Mouse (Mus musculus) neural tube, embryonic 14.5 days (tissue): ENCODE measurements around the gene Mgll. TPM values are rescaled to one million over a fixed set of nuclear protein-coding genes. Genes with fewer than 3 reads are reported as not detected.

Experiments
- ATAC-seq: fragments of 200-750 bp; cut with Nextera tagmentation; 2 replicates; pipeline ENCODE4 v1.8.0; 2017; ENCODE audit warnings: low read depth, mild to moderate bottlenecking, moderate TSS enrichment, moderate library complexity
- H3K27ac ChIP-seq: fragments of 300-500 bp; sonication (generic); 2 replicates; pipeline ENCODE4 v1.5.1; 2014; ENCODE audit warnings: low read depth, mild to moderate bottlenecking, control low read depth, low read length, moderate library complexity, mixed read lengths
- H3K27me3 ChIP-seq: fragments of 300-500 bp; sonication (generic); 2 replicates; pipeline ENCODE4 v1.6.1; 2014; ENCODE audit warnings: low read length; ENCODE audit not compliant: control insufficient read depth, insufficient read depth
- H3K36me3 ChIP-seq: fragments of 300-500 bp; sonication (generic); 2 replicates; pipeline ENCODE4 v1.6.1; 2014; ENCODE audit warnings: low read length, mixed read lengths; ENCODE audit not compliant: control insufficient read depth, insufficient read depth
- H3K4me1 ChIP-seq: fragments of 300-500 bp; sonication (generic); 2 replicates; pipeline ENCODE4 v1.6.1; 2014; ENCODE audit warnings: low read length; ENCODE audit not compliant: control insufficient read depth, insufficient read depth
- H3K4me2 ChIP-seq: fragments of 300-500 bp; sonication (generic); 2 replicates; pipeline ENCODE4 v1.6.1; 2014; ENCODE audit warnings: mild to moderate bottlenecking, low read depth, low read length, control low read depth
- H3K4me3 ChIP-seq: fragments of 300-500 bp; sonication (generic); 2 replicates; pipeline ENCODE4 v1.5.1; 2014; ENCODE audit warnings: low read depth, low read length, control low read depth, mixed read lengths
- H3K9ac ChIP-seq: fragments of 300-500 bp; sonication (generic); replicated peaks from 2 replicates; pipeline ENCODE4 v1.6.1; 2014; ENCODE audit warnings: low read depth, mild to moderate bottlenecking, control low read depth, low read length, mixed read lengths
- H3K9me3 ChIP-seq: fragments of 300-500 bp; sonication (generic); 2 replicates; pipeline ENCODE4 v1.6.1; 2016; ENCODE audit warnings: low read length; ENCODE audit not compliant: control insufficient read depth
- WGBS: fragments of 180-500 bp; shearing (Covaris S2); extraction: QIAGEN DNeasy Blood & Tissue Kit; methylation state at CpG from one replicate; pipeline ENCODE4 v1.1.7; 2014; 5-methylcytosine and 5-hydroxymethylcytosine counted together
- polyA plus RNA-seq: library from polyadenylated mRNA; unstranded; fragments of >200 nt; fragmentation: Nextera tagmentation; extraction: Ambion mirVana; gene quantifications from 2 replicates; pipeline ENCODE4 v1.2.1, GENCODE M21; 2014

Gene Mgll
- polyA plus RNA-seq, 1 experiment from 2014 or later: 73.4 TPM

DNA sequence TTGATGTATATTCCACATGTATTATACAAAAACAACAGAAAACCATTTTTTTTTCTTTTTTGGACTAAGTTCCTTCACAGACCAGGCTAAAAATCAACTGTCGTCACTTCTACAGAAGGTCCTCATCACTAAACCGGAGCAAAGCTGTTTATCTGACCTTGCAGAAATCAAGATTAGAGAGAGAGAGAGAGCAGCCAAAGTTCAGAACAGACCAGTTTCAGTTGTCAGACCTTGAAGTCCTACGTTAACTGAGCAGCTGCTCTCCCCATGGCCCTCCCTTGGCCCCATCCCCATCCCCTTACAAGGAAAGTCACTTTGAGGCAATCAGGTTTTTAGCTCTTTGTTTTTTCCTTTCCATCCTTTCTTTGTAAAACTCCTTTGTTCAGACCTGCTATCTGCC lies 34.0 kb upstream of the Mgll start:
- no peak overlapping the region for H3K4me3 ChIP-seq
- H3K27me3 ChIP-seq: no peaks in the 10 kb centered on the region
- no peak overlapping the region for H3K27ac ChIP-seq
- no peaks in the 10 kb centered on the region for H3K4me1 ChIP-seq
- no peaks in the 10 kb centered on the region for H3K36me3 ChIP-seq
- no peak for ATAC-seq
- WGBS: 69% methylated on average over 3 of the region's 3 CpGs
- no peak overlapping the region for H3K9ac ChIP-seq
- no peaks in the 10 kb centered on the region for H3K9me3 ChIP-seq
- no peak overlapping the region for H3K4me2 ChIP-seq

DNA sequence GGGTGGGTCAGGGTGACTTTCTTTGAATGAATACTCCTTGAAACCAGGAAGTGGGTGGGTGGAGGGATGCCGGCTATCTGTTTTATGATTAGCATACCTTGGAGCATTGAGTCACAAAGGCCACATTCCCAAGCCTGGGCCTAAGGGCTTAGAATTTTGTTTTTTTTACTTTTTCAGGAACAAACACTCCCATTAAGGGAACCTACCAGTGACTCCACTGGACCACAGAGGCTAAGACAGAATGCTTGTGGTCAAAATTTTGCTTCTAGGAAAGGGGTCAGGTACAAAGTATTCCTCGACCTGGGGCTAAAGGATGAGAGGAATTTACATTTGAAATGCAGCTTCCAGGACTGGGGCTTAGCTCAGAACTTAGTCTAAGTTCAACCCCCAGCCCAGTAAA lies 32.9 kb upstream of the Mgll start:
- Histone ChIP-seq H3K4me3 (no peak overlapping the region), H3K36me3 (no peaks in the 10 kb centered on the region), H3K4me1 (no peaks in the 10 kb centered on the region), H3K27ac (no peak overlapping the region), H3K9ac (no peak overlapping the region), H3K27me3 (no peaks in the 10 kb centered on the region), H3K9me3 (no peaks in the 10 kb centered on the region), H3K4me2 (no peak overlapping the region)
- 76% methylated on average over 2 of the region's 2 CpGs for WGBS
- no peak for ATAC-seq

DNA sequence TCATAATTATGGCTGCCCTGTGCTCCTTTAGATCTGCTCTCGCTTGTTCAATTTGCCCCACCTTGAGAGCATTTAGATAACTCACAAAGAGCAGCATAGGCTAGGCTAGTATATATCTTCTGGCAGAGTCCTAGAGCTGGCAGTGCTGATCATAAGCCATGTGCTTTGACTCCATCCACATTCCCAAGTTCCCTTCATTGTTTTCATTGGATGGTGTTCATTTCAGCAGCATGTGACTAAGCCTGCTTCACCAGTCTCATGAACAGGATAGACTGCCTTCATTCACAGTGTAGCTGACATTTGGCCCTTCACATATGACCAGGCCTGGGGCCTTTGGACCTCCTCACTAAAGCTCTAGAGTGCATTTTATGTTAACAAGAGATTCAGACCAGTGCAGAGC lies 21.3 kb upstream of the Mgll start:
- no peaks in the 10 kb centered on the region for H3K36me3 ChIP-seq
- no peak overlapping the region for H3K9ac ChIP-seq
- H3K27me3 ChIP-seq: no peaks in the 10 kb centered on the region
- H3K4me3 ChIP-seq: no peak overlapping the region
- no peak for ATAC-seq
- H3K9me3 ChIP-seq: no peaks in the 10 kb centered on the region
- no peak overlapping the region for H3K27ac ChIP-seq
- H3K4me1 ChIP-seq: no peaks in the 10 kb centered on the region
- 90% methylated on average over 1 of the region's 1 CpGs for whole genome bisulfite sequencing
- no peak overlapping the region for H3K4me2 ChIP-seq

DNA sequence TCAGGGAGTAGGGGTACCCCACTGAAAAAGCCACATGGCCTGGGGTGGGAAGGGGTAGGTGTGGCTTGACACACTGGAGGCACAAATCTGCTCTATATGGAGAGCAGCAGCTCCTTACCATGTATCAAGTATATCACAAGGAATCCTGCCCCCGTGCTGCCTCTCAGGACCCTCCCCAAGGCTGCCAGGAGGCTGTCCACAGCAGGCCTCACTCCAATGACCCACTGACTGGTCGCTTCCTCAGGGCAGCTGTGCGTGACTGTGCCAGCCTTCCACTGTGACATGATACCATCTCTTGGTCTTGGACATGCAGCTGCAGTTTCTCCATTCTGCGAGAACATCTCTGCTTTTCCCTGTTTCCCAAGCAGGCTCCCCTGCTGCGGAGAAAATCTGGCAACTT lies 20.5 kb upstream of the Mgll start:
- no peak overlapping the region for H3K9ac ChIP-seq
- no peaks in the 10 kb centered on the region for H3K9me3 ChIP-seq
- 84% methylated on average over 5 of the region's 5 CpGs for WGBS
- ATAC-seq: no peak
- no peaks in the 10 kb centered on the region for H3K4me1 ChIP-seq
- H3K4me2 ChIP-seq: no peak overlapping the region
- no peak overlapping the region for H3K4me3 ChIP-seq
- no peaks in the 10 kb centered on the region for H3K36me3 ChIP-seq
- no peak overlapping the region for H3K27ac ChIP-seq
- H3K27me3 ChIP-seq: no peaks in the 10 kb centered on the region

DNA sequence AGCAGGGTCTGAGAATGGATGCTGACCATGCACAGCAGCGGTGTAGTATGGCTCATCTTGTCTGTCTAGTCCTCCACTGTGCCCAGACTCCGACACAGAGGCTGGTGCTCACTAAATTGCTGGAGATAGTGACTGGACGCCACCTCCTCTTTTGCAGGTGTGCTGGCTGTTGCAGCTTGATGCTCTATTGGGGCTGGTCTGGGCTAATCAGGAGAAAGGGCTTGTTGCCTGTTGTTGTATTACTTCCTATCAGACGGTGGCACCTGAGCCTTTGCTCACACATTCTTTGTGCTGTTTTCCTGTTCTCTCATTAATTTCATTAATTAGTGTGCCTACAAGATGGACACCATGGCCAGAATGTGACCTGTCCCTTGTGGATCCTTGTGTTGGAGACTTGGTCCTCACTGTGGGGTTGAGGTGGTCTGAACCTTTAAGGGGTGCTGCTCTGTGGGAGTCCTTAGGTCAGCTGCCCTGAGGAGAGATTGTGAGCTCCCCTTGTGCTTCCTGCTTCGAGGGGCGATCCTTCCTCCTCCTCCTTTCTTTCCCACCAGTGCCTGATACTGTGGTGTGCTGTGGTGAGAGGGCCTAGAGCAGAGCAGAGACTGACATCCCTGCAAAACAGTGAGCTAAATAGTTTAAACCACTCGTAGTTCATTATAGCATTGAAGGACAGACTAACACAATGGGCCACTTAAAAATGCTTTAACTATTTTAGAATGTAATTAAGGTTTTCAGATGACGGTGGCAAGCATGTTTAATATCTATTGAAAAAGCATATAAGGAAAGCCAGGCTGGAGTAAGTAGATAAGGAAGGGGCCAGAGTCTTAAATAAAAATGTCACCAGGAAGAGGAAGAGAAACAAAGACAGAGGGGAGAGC lies 15.6 kb upstream of the Mgll start:
- H3K4me3 ChIP-seq: no peak overlapping the region
- H3K4me1 ChIP-seq: no peaks in the 10 kb centered on the region
- no peaks in the 10 kb centered on the region for H3K27me3 ChIP-seq
- ATAC-seq: no peak
- no peak overlapping the region for H3K9ac ChIP-seq
- H3K36me3 ChIP-seq: no peaks in the 10 kb centered on the region
- WGBS: 77% methylated on average over 8 of the region's 8 CpGs
- no peaks in the 10 kb centered on the region for H3K9me3 ChIP-seq
- no peak overlapping the region for H3K27ac ChIP-seq
- no peak overlapping the region for H3K4me2 ChIP-seq

DNA sequence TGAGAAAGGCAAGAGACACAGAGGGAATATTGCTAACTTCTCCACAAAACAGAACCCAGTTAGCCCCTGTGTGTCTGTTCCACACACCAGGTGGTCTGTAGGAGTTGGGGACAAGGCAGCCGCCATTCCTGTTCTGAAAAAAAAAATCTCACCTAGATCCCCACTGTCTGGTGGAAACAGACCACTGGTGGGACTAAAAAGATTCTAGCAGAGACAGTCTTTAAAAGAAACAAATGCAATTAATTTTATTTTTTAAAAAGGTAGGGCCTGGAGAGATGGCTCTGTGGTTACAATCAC lies 15.0 kb upstream of the Mgll start:
- Histone ChIP-seq H3K4me1 (no peaks in the 10 kb centered on the region), H3K27me3 (no peaks in the 10 kb centered on the region), H3K9me3 (no peaks in the 10 kb centered on the region), H3K9ac (no peak overlapping the region), H3K27ac (no peak overlapping the region), H3K4me2 (no peak overlapping the region), H3K4me3 (no peak overlapping the region), H3K36me3 (no peaks in the 10 kb centered on the region)
- 84% methylated on average over 1 of the region's 1 CpGs for WGBS
- no peak for ATAC-seq

DNA sequence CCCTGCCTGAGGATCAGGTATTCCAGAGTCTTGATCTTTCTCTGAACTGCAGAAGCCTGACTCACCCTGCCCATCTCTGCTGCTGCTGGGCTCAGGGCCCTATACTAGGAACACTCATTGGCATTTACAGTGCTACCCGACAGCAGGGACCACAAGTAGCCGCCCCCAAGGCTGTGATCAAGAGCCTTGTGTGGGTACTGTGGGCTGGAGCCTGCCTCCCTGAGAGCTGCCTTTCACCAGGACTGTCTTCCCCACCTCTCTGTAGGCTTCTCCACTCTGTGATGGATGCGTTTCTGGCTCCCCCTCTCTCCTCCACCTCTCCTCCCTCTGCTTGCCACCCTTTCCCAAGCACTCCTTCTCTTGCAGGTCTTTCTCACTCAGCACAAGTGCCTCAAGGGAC lies 12.9 kb upstream of the Mgll start:
- H3K36me3 ChIP-seq: no peaks in the 10 kb centered on the region
- H3K27me3 ChIP-seq: no peaks in the 10 kb centered on the region
- no peak for ATAC-seq
- H3K4me1 ChIP-seq: no peaks in the 10 kb centered on the region
- WGBS: 84% methylated on average over 3 of the region's 3 CpGs
- no peaks in the 10 kb centered on the region for H3K9me3 ChIP-seq
- H3K9ac ChIP-seq: no peak overlapping the region
- no peak overlapping the region for H3K4me2 ChIP-seq
- no peak overlapping the region for H3K27ac ChIP-seq
- H3K4me3 ChIP-seq: no peak overlapping the region

DNA sequence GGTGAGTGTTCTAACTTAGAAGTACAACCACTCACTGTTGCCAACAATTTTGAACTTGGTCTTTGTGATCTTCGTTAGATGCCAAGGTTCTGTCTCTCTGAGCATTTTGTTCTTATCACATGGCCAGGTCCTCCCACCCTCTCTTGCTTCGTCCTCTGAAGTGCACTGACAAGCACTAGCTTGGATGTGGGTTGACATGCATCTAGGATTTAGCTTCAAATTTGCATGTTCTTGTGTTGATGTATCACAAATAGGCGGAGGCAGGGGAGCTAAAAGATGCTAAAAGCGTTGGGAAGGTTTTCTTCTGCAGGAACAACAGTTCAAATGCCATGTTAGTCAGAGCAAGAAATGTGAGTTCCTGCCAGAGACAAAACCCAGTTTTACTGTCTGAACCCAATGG lies 12.1 kb upstream of the Mgll start:
- no peak overlapping the region for H3K27ac ChIP-seq
- no peaks in the 10 kb centered on the region for H3K4me1 ChIP-seq
- no peak for ATAC-seq
- H3K27me3 ChIP-seq: no peaks in the 10 kb centered on the region
- H3K36me3 ChIP-seq: no peaks in the 10 kb centered on the region
- no peak overlapping the region for H3K4me3 ChIP-seq
- WGBS: 82% methylated on average over 4 of the region's 4 CpGs
- H3K9me3 ChIP-seq: no peaks in the 10 kb centered on the region
- no peak overlapping the region for H3K4me2 ChIP-seq
- H3K9ac ChIP-seq: no peak overlapping the region

DNA sequence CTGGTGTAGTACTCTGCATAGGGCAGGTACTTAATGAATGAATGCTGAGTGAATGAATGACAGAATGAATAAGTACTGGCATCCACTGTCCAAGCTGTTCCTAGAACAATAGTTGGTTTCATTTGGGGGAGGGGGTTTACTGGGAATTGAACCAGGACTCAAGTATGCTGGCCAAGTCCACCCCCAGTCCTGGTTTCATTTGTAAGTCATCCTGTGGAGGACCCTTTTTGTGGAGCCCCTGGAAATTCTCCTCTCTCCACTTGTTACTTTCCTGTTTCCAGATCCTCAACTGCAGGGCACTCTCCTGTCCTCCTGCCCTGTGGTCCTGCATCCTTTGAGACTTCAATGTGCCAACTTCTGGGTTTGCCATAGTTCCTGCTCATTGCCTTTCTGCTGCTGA lies 10.9 kb upstream of the Mgll start:
- H3K4me3 ChIP-seq: no peak overlapping the region
- no peaks in the 10 kb centered on the region for H3K9me3 ChIP-seq
- no peak for ATAC-seq

More for the DNA sequence above, 10.9 kb upstream of the Mgll start:
- Histone ChIP-seq H3K4me2 (no peak overlapping the region), H3K27me3 (no peaks in the 10 kb centered on the region), H3K36me3 (no peaks in the 10 kb centered on the region), H3K27ac (no peak overlapping the region), H3K9ac (no peak overlapping the region), H3K4me1 (no peaks in the 10 kb centered on the region)
